Mouse (Mus musculus): ENCODE measurements at regions not wholly inside any gene's neighbourhood (a gene's known extent, or its start where the extent isn't known, plus 50 kb on each side); places are given as distances from the start of the nearest gene placed in this dataset.

DNA sequence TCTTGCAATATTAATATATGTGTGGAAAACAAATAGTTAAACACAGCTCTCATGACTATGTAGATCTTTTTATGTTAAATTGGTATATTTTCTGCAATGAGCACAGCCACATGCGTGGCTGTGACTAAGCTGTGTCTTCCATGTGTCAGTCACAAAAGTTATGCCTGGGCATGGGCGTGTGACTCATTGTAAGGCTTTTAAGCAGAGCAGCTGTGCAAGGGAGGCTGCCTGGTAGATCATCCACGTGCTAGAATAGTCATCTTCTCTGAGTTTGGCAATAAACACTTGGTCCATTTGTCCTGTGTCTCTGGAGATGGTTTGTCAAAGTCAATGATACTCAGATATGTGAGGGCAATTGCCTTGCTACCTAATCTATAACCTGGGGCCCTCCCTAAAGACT lies 154.6 kb upstream of the Sox2 start:
- no peak for TF ChIP-seq EP300 (IDR thresholded peaks at IDR 0.05; ENCODE audit: low read depth)
- no peak for TF ChIP-seq CTCF (IDR thresholded peaks at IDR 0.05; ENCODE audit: low read depth)
